Mouse (Mus musculus) spleen, adult 18-20 months (tissue): ENCODE data around the gene Cdc26.

Experiments used
- DNase-seq, 2 experiments: peaks; one replicate each; pipeline ENCODE4 v3.0.0; 2022; ENCODE audit warnings: mixed read lengths in 2 of 2

Cdc26 gene

GRCm38 (mm10) chr4:62397616-62398365 lies 10.7 kb downstream of the Cdc26 start:
- no peak for DNase-seq

GRCm38 (mm10) chr4:62395806-62396205 lies 12.6 kb downstream of the Cdc26 start:
- no peak for DNase-seq

DNA sequence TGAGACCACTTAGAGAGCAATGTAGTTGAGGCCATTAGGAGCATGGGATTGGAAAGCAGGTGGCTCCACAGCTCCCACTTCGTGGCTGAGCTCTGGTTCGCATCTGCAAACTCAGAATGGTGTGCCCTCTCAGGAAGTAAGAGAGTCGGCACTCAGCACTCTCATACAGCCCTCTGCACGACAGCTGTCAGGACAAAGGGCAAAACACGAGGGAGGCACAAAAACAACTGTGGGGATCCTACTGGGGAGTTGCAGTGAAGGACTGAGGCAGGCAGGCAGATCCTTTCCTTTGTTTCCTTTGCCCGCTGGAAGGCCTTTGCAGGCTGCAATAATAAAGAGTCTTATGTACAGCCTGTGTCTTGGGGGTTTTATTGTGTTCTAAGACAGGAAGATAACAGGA lies 15.0 kb downstream of the Cdc26 start:
- no peak for DNase-seq

DNA sequence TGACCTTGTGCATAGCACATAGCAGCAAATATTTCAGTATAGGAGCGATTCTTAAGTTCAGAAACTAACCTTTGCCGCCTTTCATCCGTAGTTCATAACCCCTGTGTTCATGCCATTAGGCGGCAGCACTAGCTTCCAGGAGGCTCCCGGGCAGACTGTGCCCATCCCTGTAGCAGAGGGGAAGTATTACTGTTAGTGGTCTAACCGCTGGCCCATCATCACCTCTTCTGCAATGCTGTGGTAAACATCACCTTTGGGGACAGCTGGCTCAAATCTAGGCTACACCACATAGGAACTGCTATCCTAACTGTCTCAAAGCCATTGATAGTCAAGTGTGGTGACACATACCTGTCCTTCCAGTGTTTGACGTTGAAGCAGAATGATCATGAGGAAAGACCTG lies 16.6 kb downstream of the Cdc26 start:
- DNase-seq, result no peak

- DNase-seq, result no peak
These were observed 18.6 kb downstream of the Cdc26 start for GRCm38 (mm10) chr4:62389592-62390512.

GRCm38 (mm10) chr4:62385439-62385838 lies 23.0 kb downstream of the Cdc26 start:
- no peak for DNase-seq

- no peak for DNase-seq
These were observed 24.3 kb downstream of the Cdc26 start for GRCm38 (mm10) chr4:62384159-62384558.

- no peak for DNase-seq
These were observed 24.7 kb downstream of the Cdc26 start for GRCm38 (mm10) chr4:62383752-62384151.

- DNase-seq, result no peak
These were observed 25.2 kb downstream of the Cdc26 start for GRCm38 (mm10) chr4:62383207-62383606.

DNA sequence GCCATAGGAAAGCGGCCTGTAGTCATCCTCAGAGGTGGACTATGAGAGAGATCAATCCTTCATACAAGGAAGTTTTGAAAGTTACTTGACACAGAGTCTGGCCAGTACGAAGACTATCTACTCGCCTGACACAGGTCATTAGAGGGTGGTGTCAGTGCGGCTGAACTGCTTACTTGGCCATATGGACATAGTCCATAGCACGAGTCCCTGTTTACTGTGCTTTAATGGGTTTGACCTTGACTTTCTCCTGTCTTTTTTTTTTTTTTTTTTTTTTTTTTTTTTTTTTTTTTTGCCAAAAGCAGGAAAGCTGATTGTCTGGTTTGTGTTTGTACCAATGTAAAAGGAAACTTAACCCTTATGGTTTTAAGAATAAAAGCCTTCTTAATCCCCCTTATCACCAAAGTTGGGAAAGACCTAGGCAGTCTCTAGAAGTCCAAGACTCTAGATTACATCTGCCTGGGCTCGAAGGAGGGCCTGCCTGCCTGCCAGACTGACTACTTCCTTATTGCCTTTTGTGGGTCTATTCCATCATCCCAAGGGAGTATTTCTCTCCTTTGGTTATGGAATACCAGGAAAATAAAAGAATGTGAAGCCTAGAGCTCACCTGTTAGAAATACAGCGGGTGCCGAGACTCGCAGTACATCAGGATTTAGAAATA lies 28.6 kb downstream of the Cdc26 start:
- DNase-seq, result no peak

DNA sequence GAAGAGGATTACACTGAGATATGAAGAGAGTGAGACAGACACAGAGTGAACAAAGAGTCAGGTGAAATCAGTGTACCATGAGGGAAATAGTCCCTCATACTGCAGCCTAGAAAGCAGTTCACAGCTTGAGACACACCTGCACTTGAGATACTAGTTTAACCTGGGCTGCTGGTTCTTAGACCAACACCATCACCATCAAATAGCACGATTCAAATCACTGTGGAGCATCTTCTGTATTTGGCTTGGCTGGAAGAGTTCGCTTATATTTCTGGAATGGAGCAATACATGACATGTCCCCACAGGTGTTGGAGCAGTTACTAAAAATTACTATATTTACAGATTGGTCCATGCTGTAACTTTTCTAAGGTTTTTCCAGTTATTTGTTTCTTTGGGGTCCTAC lies 32.3 kb downstream of the Cdc26 start:
- no peak for DNase-seq

DNA sequence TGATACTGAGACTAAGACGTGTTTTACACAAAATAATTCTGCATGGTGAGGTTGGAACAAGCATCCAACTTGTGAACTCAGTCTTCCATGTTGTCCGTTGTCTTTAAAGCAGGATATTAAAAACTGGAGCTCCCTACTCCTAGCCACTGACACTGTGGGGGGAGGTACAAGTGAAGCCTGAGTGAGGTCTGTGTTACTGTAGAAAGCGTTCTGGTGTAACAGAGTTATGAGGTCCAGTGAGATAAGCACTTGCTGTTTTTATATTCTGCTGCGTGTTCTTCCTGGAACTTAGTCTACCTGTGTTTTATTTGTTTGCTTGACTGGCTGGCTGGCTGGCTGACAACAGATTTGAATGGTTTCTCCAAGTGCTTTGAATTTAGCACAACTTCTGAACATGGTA lies 34.1 kb downstream of the Cdc26 start:
- no peak for DNase-seq

DNA sequence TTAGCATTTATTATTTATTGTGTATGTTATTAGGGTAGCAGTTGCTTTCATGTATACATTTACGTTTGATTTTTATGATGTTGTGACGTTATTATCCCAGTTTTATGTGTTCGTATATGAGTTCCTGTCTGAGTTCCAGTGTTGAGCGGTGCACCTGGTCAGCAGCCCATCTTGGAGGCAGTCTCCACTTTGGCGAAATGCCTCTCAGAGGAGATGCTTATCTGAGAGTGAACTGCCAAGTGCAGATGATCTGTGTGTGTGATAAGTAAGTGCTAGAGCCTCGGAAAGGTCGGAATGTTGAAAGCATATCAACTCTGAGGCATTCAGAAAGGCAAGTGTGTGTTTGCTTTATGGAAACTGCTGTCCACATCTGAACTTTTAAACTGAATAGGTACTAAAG lies 34.8 kb downstream of the Cdc26 start:
- DNase-seq, result no peak

DNA sequence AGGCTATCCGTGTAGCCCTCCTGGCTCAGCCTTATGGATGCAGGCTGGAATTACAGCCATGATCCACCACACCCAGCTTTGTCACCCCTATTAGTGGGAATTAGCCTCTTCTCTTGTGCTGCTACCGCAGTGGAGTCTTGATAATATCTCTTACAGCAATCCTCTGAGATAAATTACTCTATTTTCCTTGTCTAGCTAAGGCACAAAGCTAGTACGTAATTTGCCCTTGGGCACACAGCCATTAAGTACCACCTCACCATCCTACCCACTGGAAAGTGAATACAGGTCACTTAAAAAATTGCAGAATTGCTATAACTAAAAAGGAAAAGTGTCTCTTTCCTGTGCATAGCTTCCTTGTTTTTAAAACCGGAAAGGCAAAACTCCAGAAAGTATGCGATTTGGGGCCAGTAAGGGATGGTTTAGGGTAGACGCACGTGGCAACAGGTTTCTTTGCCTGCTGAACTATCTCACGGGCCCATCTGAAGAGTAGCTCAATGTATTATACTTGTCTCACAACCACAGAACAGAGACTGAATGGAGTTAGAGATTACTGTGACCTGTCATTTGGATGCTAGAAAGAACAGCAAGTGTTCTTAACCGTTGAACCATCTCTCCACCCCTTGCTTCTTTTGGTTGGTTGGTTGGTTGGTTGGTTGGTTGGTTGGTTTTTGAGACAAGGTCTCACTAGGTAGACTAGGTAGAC lies 35.5 kb downstream of the Cdc26 start:
- DNase-seq, result no peak

DNA sequence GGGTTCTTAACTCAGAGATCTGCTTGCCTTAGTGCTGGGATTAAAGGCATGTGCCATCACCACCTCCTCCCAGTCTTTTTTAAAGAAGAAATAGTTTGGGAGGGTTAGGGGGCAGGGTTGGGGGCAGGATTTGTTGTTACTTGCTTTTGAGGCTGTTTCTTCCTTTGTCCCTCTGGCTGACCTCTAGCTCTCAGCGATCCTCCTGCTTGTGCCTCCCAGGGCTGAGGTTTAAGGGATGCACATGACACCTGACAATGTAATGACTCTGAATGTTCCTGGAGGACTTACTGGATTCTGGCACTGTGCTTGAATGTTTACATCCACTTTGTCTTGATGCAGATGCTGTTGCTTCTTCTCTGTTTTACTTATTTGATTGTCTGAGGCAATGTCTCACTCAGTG lies 36.0 kb downstream of the Cdc26 start:
- no peak for DNase-seq

DNA sequence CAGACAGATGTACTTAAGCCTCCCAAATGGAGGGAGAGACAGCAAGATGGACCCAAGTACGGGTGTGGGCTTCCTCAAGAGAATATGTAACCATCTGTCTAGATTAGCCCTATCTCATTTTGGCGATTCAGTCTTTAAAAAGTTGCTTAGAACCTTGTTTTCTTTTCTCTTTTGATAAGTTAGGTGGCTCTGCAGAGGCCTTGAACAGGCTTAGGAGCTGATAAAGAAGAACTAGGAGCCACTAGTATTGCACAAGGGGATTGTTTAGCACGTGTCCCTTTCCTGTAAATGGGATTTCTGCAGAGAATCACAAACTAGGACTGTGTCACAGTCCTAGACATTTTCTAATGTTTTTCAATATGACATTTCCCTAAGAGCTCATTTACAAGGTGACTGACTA lies 39.4 kb downstream of the Cdc26 start:
- no peak for DNase-seq

GRCm38 (mm10) chr4:62367586-62367985 lies 40.9 kb downstream of the Cdc26 start:
- no peak for DNase-seq

DNA sequence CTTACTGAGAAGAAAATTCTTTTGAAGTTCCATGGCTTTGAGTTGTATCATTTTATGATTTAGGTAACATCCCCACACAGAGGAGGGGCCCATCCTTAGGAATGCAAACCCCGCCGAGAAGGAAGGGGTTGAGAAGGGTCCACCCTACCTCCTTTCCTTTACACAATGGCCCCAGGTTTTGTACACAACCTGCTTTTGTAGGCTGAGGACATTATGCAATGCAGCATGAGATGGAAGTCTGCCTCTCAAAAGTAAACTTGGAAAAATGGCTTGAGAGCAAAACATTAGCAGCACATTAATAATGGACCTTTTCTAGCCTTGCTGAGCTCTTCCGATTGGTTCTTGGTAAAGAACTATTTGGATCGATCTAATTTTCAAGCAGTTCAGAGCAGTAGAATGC lies 42.2 kb downstream of the Cdc26 start:
- DNase-seq, result no peak

DNA sequence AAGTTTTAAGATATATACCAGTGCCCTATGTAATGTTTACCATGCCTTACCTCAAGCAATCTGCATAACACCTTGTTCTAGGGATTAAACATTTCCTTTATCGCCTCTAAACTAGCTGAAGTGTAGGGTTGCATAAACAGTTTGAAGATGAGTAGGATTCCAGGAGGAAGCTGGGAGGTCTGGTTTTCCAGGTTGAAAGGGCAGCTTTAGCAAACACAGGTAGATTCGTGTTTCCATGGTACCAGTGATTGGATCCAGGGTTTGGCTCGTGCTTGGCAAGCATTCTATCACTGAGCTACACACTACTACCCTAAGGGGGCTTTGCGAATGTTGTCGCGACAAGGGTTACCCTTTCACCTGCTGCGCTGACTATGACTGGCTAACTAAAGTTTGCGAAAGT lies 44.1 kb downstream of the Cdc26 start:
- no peak for DNase-seq

GRCm38 (mm10) chr4:62362437-62362836 lies 46.0 kb downstream of the Cdc26 start:
- no peak for DNase-seq

DNA sequence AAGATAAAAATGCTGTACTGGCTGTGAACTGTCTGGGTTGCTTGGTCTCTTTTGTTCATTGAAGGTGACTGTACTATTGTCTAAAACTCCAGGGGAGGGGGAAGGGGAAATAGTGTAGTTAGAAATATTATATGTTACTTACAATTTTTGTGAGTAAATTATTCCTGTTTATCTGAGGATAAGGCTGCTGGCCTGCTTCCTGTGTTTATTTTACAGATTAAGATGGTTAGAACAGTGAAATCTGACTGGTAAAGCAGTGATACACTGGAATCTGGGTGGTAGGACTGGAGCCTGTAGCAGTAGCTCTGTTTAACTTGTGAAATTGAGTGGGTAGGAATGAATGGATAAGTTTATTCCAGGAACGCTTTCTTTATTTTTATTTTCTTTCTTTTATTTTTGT lies 46.4 kb downstream of the Cdc26 start:
- no peak for DNase-seq

- DNase-seq, result no peak
These were observed 46.9 kb downstream of the Cdc26 start for GRCm38 (mm10) chr4:62361571-62361970.
